Mouse (Mus musculus) naive thymus-derived CD4-positive, alpha-beta T cell, adult 2 months (primary cell): ENCODE measurements around the gene Gpr153.

Source experiments
- DNase-seq: peaks from one replicate; pipeline ENCODE4 v3.0.0-alpha.2; 2011; ENCODE audit warnings: low read depth

Gpr153 gene

GRCm38 (mm10) chr4:152264867-152265568 lies 9.0 kb upstream of the Gpr153 start:
- no peak for DNase-seq

GRCm38 (mm10) chr4:152265791-152266190 lies 8.2 kb upstream of the Gpr153 start:
- no peak for DNase-seq

GRCm38 (mm10) chr4:152266236-152266895 lies 7.7 kb upstream of the Gpr153 start:
- DNase-seq, result no peak

GRCm38 (mm10) chr4:152267748-152268369 lies 6.2 kb upstream of the Gpr153 start:
- DNase-seq, result no peak

- no peak for DNase-seq
These were observed 4.1 kb upstream of the Gpr153 start for GRCm38 (mm10) chr4:152269967-152270366.

GRCm38 (mm10) chr4:152270599-152270998 lies 3.4 kb upstream of the Gpr153 start:
- no peak for DNase-seq

GRCm38 (mm10) chr4:152271334-152271733 lies 2.7 kb upstream of the Gpr153 start:
- no peak for DNase-seq

GRCm38 (mm10) chr4:152272006-152272405 lies 2.0 kb upstream of the Gpr153 start:
- no peak for DNase-seq

GRCm38 (mm10) chr4:152272449-152273049 lies 1.5 kb upstream of the Gpr153 start:
- DNase-seq, result peak; percentile 37

GRCm38 (mm10) chr4:152273191-152273590 lies 841 bp upstream of the Gpr153 start:
- DNase-seq, result no peak

GRCm38 (mm10) chr4:152274681-152275131 lies 674 bp downstream of the Gpr153 start:
- DNase-seq, result peak; percentile 12

GRCm38 (mm10) chr4:152276389-152277347 lies 2.6 kb downstream of the Gpr153 start:
- no peak for DNase-seq

GRCm38 (mm10) chr4:152277916-152278315 lies 3.9 kb downstream of the Gpr153 start:
- DNase-seq, result no peak

- DNase-seq, result no peak
These were observed 5.0 kb downstream of the Gpr153 start for GRCm38 (mm10) chr4:152278986-152279385.

GRCm38 (mm10) chr4:152281601-152282000 lies 7.6 kb downstream of the Gpr153 start:
- no peak for DNase-seq

- no peak for DNase-seq
These were observed 8.7 kb downstream of the Gpr153 start for GRCm38 (mm10) chr4:152282721-152283120.

- peak; percentile 92 for DNase-seq
These were observed 9.3 kb downstream of the Gpr153 start for GRCm38 (mm10) chr4:152283186-152283950.

GRCm38 (mm10) chr4:152285505-152285904 lies 11.5 kb downstream of the Gpr153 start:
- peak; percentile 71 for DNase-seq

GRCm38 (mm10) chr4:152286183-152286582 lies 12.2 kb downstream of the Gpr153 start:
- peak; percentile 22 for DNase-seq

GRCm38 (mm10) chr4:152286887-152287286 lies 12.9 kb downstream of the Gpr153 start:
- peak; percentile 66 for DNase-seq
